Mouse (Mus musculus) liver, adult 2 months (tissue): ENCODE measurements around the gene Csnk1e.

Source experiments
- CTCF ChIP-seq: fragments of 200-500 bp; IDR thresholded peaks from 2 replicates; pipeline ENCODE4 v1.5.1; 2011; ENCODE audit warnings: low read depth, low read length, control low read depth
- POLR2A ChIP-seq: fragments of 200-500 bp; IDR thresholded peaks from 2 replicates; pipeline ENCODE4 v1.6.1; 2011; ENCODE audit warnings: low read length, control low read depth; ENCODE audit not compliant: insufficient read depth; ENCODE audit errors: extremely low read depth

DNA sequence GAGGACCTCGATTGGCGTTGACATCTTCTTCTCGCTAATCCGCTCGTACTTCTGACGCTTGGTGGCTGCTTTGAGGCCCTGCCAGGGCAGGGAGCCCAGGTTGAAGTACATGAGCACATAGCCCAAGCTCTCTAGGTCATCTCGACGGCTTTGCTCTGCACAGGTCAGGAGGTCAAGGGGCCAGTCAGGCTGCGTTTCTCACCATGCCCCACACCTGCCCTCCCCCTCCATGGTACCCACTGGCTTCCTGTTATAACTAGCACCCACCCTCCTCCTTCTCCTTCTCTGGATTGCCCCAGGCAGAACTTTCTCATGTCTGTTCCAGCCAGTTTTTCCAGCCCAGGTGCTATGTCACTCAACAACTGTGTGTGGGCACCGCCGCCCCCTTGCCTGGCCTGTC lies 29.9 kb downstream of the Csnk1e start:
- TF ChIP-seq CTCF (no peak), POLR2A (no peak)
